Mouse (Mus musculus): ENCODE measurements at regions not wholly inside any gene's neighbourhood (a gene's known extent, or its start where the extent isn't known, plus 50 kb on each side); places are given as distances from the start of the nearest gene placed in this dataset.

- DNase-seq (ENCODE audit: inconsistent age in 2 of 2, low spot score in 1 of 2): no peak
Observed at GRCm38 (mm10) chr12:58743800-58744199, 268.0 kb downstream of the Sec23a start.

- no peak for DNase-seq (ENCODE audit: inconsistent age in 2 of 2, low spot score in 1 of 2)
Observed at GRCm38 (mm10) chr12:58728094-58728493, 283.7 kb downstream of the Sec23a start.

- DNase-seq (ENCODE audit: inconsistent age in 2 of 2, low spot score in 1 of 2): no peak
Observed at GRCm38 (mm10) chr12:58727547-58727946, 284.3 kb downstream of the Sec23a start.

GRCm38 (mm10) chr12:58717908-58718307, 293.9 kb downstream of the Sec23a start:
- no peak for DNase-seq (ENCODE audit: inconsistent age in 2 of 2, low spot score in 1 of 2)

DNA sequence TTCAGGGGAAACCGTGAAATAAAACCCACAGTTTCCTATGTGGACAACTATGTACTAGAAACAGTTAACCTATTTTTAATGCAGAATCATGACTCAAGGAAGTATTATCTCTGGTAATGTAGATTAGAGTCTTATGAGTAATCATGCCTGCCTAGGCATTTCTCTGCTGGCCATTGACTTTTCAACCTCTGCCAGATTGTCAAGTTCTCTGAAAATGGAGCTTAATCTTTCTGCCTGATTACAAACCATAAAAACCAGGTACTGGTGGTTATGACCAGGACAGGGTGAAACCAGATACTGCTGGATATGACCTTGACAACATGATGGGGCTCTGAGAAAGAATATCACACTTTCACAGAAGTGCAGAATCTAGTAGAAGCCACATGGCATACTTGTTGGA, 297.6 kb downstream of the Sec23a start:
- no peak for DNase-seq (ENCODE audit: inconsistent age in 2 of 2, low spot score in 1 of 2)

DNA sequence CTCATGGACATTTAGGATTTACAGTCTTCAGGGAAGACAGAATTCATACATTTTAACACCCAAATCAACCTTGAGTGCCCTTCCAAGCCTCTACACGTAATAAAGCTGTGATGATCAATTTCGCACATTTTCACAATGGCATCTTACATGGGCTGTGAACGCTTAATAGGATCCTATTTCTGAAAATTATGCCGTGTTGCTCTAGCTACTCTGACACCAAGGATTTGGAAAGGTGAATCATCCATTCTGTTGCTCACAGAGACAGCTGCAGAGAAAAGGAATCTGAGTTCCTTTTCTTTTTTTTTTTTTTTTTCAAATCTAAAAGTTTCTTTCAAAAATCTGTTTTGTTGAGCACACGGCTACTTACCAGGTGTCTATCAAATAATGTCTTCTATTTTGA, 316.1 kb downstream of the Sec23a start:
- no peak for DNase-seq (ENCODE audit: inconsistent age in 2 of 2, low spot score in 1 of 2)

GRCm38 (mm10) chr12:58669914-58670635, 341.7 kb downstream of the Sec23a start:
- DNase-seq (ENCODE audit: inconsistent age in 2 of 2, low spot score in 1 of 2): no peak

GRCm38 (mm10) chr12:58654530-58655056, 357.2 kb downstream of the Sec23a start:
- no peak for DNase-seq (ENCODE audit: inconsistent age in 2 of 2, low spot score in 1 of 2)

DNA sequence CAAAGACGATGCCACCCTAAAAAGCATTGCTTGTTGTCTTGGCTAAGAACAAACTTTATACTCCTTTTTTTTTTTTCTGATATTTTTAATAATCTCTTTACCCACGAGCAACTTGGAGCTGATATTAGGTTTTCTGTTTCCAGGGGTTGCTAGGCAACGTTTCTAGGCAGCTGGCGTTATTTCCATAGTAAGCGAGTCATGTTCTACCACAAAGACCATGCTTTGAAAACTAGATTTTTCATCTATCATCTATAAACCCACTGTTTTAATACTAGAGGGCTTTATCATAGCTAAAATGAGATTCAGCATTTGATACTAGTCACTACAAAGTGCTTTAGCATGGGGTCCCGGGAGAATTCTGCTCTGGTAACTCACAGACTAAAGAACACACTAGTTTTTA, 358.1 kb downstream of the Sec23a start:
- DNase-seq (ENCODE audit: inconsistent age in 2 of 2, low spot score in 1 of 2): no peak

GRCm38 (mm10) chr12:58653222-58653621, 358.6 kb downstream of the Sec23a start:
- no peak for DNase-seq (ENCODE audit: inconsistent age in 2 of 2, low spot score in 1 of 2)

DNA sequence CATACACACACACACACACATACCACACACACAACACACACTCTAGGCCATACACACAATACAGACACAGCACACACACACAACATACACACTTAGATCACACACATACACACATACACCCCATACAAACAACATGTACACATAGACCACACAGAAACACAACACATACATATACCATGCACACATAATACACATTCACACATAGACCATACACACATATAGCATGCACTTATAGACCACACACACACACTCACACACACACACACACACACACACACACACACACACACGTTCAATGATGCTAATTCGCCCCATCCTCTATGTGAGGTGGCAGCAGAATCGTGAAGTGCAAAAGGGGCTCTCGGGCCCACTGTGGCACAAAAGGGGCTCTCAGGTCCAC, 359.1 kb downstream of the Sec23a start:
- DNase-seq (ENCODE audit: inconsistent age in 2 of 2, low spot score in 1 of 2): no peak

DNA sequence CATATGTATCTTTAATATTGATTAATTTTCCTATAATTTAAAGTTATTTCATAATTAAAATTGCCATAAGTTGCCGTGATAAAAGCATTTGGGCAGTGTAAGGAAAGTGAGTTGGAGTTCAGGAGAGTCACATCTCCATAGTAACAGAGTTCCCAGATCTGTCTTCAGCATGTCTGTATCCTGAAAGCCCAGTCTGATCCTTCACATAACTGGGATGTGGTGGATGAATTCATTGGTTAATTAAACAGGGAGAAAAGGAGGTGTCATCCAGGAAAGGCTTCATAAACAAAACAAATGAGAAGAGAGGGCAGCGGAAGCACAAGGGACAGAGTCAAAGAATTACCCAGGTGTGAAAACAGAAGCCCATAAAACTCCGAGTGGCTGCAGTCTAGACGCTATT, 363.5 kb downstream of the Sec23a start:
- DNase-seq (ENCODE audit: inconsistent age in 2 of 2, low spot score in 1 of 2): no peak

- no peak for DNase-seq (ENCODE audit: inconsistent age in 2 of 2, low spot score in 1 of 2)
Observed at GRCm38 (mm10) chr12:58643843-58644242, 368.0 kb downstream of the Sec23a start.

- no peak for DNase-seq (ENCODE audit: inconsistent age in 2 of 2, low spot score in 1 of 2)
Observed at GRCm38 (mm10) chr12:58639478-58639877, 370.4 kb upstream of the Clec14a start.

DNA sequence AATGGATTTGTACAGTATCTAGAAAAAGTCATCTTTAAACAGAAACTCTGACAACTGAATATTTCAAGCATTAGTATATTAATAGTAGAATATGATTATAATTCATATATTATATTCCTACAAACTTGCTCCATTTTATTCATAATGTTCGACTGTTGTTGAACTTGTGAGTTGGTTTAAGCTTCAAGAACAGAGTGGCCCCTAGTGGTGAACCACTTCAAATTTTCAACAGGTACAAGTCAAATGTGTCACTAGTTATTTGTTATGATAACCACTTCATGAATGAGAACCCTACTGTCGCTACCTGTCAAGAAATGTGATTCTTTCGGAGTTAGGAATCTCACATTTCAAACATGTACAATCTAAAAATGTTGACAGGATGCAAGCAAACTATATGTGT, 369.2 kb upstream of the Clec14a start:
- peak in 1 of 2 experiments; percentile 26 for DNase-seq (ENCODE audit: inconsistent age in 2 of 2, low spot score in 1 of 2)

GRCm38 (mm10) chr12:58632529-58632928, 363.4 kb upstream of the Clec14a start:
- no peak for DNase-seq (ENCODE audit: inconsistent age in 2 of 2, low spot score in 1 of 2)

DNA sequence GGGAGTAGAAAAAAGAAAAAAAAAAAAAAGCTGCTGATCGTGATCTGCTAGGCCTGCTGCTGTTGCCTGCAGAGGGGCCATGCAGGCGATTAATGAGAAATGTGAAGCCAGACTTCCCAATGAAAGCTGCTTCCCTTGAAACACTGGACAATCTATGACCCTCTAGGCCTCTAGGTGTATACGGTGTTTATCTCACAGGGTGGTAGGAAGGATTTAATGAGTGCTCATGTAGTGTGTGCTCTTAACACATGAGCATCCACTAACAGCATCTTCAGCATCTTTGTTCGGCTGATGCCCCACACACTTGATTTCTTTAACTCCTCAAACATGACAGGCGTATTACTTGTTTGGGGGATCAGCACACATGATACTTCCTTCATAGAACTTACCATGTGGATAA, 359.7 kb upstream of the Clec14a start:
- DNase-seq (ENCODE audit: inconsistent age in 2 of 2, low spot score in 1 of 2): no peak

DNA sequence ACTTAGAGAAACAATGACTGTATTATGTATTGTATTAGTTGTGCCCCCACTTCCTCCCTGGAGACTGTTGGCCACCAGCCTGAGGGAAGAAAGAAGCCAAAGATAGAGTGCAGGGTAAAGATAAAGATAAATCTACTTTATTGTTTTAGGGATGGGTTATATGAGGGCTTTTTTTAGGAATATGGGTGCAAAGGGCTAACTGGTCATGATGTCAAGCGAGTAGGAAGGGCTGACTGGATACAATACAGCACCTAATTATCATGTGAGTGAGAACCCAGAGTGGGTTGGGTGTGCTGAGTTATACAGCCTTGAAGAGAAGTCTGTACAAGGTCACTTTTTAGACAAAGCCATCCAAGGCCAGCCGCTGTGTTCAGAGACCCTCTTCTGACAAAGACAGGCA, 356.1 kb upstream of the Clec14a start:
- DNase-seq (ENCODE audit: inconsistent age in 2 of 2, low spot score in 1 of 2): no peak

DNA sequence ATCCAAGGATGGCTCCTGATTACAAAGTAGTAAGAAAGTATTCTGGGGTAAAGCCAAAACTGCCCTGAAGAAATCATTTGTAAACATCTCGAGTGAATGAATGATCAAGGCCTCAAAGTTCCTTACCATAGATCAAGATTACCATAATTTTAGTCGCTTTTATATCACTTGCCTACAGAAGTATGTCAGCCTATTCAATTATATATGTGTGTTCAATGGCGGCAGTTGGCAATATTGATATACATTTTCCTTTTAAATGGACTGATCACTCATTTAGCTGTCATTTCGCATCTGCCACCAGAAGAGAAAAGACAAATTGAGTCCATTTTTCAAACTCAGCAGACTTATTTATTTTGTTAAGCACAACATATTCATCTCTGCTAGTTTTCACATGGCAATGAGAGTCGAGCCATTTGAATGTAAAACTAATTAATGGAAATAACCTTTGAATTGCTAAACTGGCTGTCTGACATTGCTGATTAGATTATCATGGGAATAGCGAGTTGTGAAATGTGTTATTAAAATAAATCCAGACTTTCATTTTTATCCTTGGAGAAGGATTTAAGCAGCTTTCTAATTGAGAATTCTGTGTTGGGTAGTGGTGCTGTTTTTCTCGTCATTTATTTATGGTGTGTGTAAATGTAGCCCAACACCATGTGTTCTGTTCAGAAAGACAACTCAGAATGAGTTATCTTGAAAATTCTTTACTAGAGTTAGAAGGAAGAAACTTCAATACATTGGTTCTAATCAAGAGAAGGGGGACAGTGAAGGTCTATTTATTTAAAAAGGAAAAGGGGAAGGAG, 350.6 kb upstream of the Clec14a start:
- DNase-seq (ENCODE audit: inconsistent age in 2 of 2, low spot score in 1 of 2): no peak

- DNase-seq (ENCODE audit: inconsistent age in 2 of 2, low spot score in 1 of 2): no peak
Observed at GRCm38 (mm10) chr12:58594781-58595180, 325.7 kb upstream of the Clec14a start.

GRCm38 (mm10) chr12:58591480-58591829, 322.4 kb upstream of the Clec14a start:
- no peak for DNase-seq (ENCODE audit: inconsistent age in 2 of 2, low spot score in 1 of 2)
